Mouse (Mus musculus) ovary, postnatal 14 days (tissue): ENCODE results near the gene Pabpc1l.
"Not testable (repeated sequence)": the region's sequence is repeated elsewhere in the genome, so short reads cannot be mapped to it uniquely, and the experiment has no call there.

Experiments
- DNase-seq: peaks from one replicate; pipeline ENCODE4 v3.0.0; 2022; ENCODE audit warnings: low spot score

Gene Pabpc1l

GRCm38 (mm10) chr2:164038407-164039028 is 13.3 kb downstream of the Pabpc1l start:
- no peak for DNase-seq

- DNase-seq, result no peak
Observed at GRCm38 (mm10) chr2:164040949-164041348, 15.7 kb downstream of the Pabpc1l start.

- no peak for DNase-seq
Observed at GRCm38 (mm10) chr2:164041523-164041922, 16.3 kb downstream of the Pabpc1l start.

- no peak for DNase-seq
Observed at GRCm38 (mm10) chr2:164047197-164047690, 22.0 kb downstream of the Pabpc1l start.

- DNase-seq, result no peak
Observed at GRCm38 (mm10) chr2:164053767-164054166, 28.5 kb downstream of the Pabpc1l start.

- no peak for DNase-seq
Observed at GRCm38 (mm10) chr2:164054671-164055070, 29.4 kb downstream of the Pabpc1l start.

GRCm38 (mm10) chr2:164059634-164060235 is 34.5 kb downstream of the Pabpc1l start:
- no peak for DNase-seq

- DNase-seq, result peak; percentile 19
Observed at GRCm38 (mm10) chr2:164070142-164070764, 45.0 kb downstream of the Pabpc1l start, which contains the start of gene Stk4. Gene Stk4, plus strand, starts transcription at chr2:164070322.

- peak; percentile 95 for DNase-seq
Observed at GRCm38 (mm10) chr2:164070765-164071436, 45.7 kb downstream of the Pabpc1l start, which contains the start of gene Tomm34. Gene Tomm34, minus strand, starts transcription at chr2:164071169.

GRCm38 (mm10) chr2:164071437-164071820 is 46.2 kb downstream of the Pabpc1l start:
- DNase-seq, result not testable (repeated sequence)

GRCm38 (mm10) chr2:164072109-164072508 is 46.9 kb downstream of the Pabpc1l start:
- DNase-seq, result no peak

- no peak for DNase-seq
Observed at GRCm38 (mm10) chr2:164073120-164073519, 47.9 kb downstream of the Pabpc1l start.

- peak; percentile 97 for DNase-seq
Observed at GRCm38 (mm10) chr2:164073918-164074578, 48.8 kb downstream of the Pabpc1l start.

GRCm38 (mm10) chr2:164075088-164075487 is 49.8 kb downstream of the Pabpc1l start:
- no peak for DNase-seq

GRCm38 (mm10) chr2:164076874-164077425 is 51.7 kb downstream of the Pabpc1l start:
- no peak for DNase-seq

GRCm38 (mm10) chr2:164077875-164078274 is 52.6 kb downstream of the Pabpc1l start:
- no peak for DNase-seq

- DNase-seq, result no peak
Observed at GRCm38 (mm10) chr2:164079488-164079887, 54.2 kb downstream of the Pabpc1l start.

GRCm38 (mm10) chr2:164081577-164081976 is 56.3 kb downstream of the Pabpc1l start:
- DNase-seq, result no peak

GRCm38 (mm10) chr2:164082175-164082574 is 56.9 kb downstream of the Pabpc1l start:
- DNase-seq, result no peak

- no peak for DNase-seq
Observed at GRCm38 (mm10) chr2:164083609-164084341, 58.5 kb downstream of the Pabpc1l start.

- no peak for DNase-seq
Observed at GRCm38 (mm10) chr2:164084342-164084700, 59.1 kb downstream of the Pabpc1l start.
